Mouse (Mus musculus): ENCODE measurements around the gene Mpnd. TPM values are rescaled to one million over a fixed set of nuclear protein-coding genes. Genes with fewer than 3 reads are reported as not detected.

Mpnd gene
- polyA plus RNA-seq, 1 experiment from 2014 or later: 141 TPM

- Histone ChIP-seq H3K4me3 (ENCODE audit: low read depth, low read length) (peak overlapping the region; percentile 77), H3K36me3 (ENCODE audit: control insufficient read depth, insufficient read depth, low read length) (no peaks in the 10 kb centered on the region), H3K9me3 (ENCODE audit: control insufficient read depth, low read length) (no peaks in the 10 kb centered on the region), H3K27me3 (ENCODE audit: control insufficient read depth, insufficient read depth, low read length) (no peaks in the 10 kb centered on the region), H3K9ac (ENCODE audit: low read depth, low read length) (peak overlapping the region; percentile 87), H3K4me1 (replicated peaks; ENCODE audit: control insufficient read depth, insufficient read depth, low read length) (peaks cover 8% of the 10 kb centered on the region; the same call in 1 of the 2 replicates), H3K4me2 (replicated peaks; ENCODE audit: low read depth, low read length) (peak overlapping the region; percentile 94), H3K27ac (ENCODE audit: low read depth, low read length) (no peak overlapping the region)
- no peak for DNase-seq (ENCODE audit: low spot score)
- WGBS: 66% methylated on average over 14 of the region's 14 CpGs
- no peak for ATAC-seq (ENCODE audit: low FRiP score)
Measured at GRCm38 (mm10) chr17:56010255-56010654, 4.7 kb downstream of the Mpnd start.

DNA sequence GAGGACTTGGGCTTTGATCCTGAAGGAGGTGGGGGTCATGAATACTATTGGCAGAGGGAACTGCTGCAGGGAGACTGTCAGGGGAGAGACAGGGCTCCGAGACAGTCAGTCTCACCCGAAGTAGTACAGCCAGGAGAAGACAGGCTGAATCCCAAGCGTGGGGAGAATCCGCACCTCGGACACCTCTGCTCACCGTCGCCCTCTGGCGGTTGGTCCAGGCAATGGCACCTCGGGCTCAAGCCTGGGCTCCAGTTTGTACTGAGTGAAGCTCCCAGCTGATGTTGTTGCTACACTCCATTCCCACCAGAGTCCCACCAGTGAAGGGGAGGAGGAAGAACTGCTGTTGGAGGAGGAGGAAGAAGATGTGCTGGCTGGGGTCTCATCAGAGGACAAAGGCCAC lies 5.2 kb downstream of the Mpnd start:
- 0 out of 2 replicates have a peak, but pooled peaks cover under 1% of the 10 kb centered on the region for H3K36me3 ChIP-seq (ENCODE audit: control insufficient read depth, insufficient read depth, low read length)
- no peaks in the 10 kb centered on the region for H3K9me3 ChIP-seq (ENCODE audit: control insufficient read depth, low read length)
- 9% methylated on average over 9 of the region's 9 CpGs for whole genome bisulfite sequencing
- no peak overlapping the region; the same call in 1 of the 2 replicates for H3K9ac ChIP-seq (ENCODE audit: low read depth, low read length)
- H3K4me2 ChIP-seq (replicated peaks; ENCODE audit: low read depth, low read length): peak overlapping the region; percentile 94
- peaks cover 8% of the 10 kb centered on the region; the same call in 1 of the 2 replicates for H3K4me1 ChIP-seq (replicated peaks; ENCODE audit: control insufficient read depth, insufficient read depth, low read length)
- DNase-seq (ENCODE audit: low spot score) (peak; percentile 90), ATAC-seq (ENCODE audit: low FRiP score) (no peak)
- peak overlapping the region; percentile 77 for H3K4me3 ChIP-seq (ENCODE audit: low read depth, low read length)
- H3K27ac ChIP-seq (ENCODE audit: low read depth, low read length): no peak overlapping the region
- H3K27me3 ChIP-seq (ENCODE audit: control insufficient read depth, insufficient read depth, low read length): no peaks in the 10 kb centered on the region

GRCm38 (mm10) chr17:56011441-56011840 lies 5.9 kb downstream of the Mpnd start:
- Histone ChIP-seq H3K4me2 (replicated peaks; ENCODE audit: low read depth, low read length) (no peak overlapping the region), H3K9ac (ENCODE audit: low read depth, low read length) (no peak overlapping the region), H3K4me3 (ENCODE audit: low read depth, low read length) (no peak overlapping the region), H3K27ac (ENCODE audit: low read depth, low read length) (no peak overlapping the region), H3K27me3 (ENCODE audit: control insufficient read depth, insufficient read depth, low read length) (no peaks in the 10 kb centered on the region), H3K36me3 (ENCODE audit: control insufficient read depth, insufficient read depth, low read length) (0 out of 2 replicates have a peak, but pooled peaks cover 5% of the 10 kb centered on the region), H3K9me3 (ENCODE audit: control insufficient read depth, low read length) (no peaks in the 10 kb centered on the region), H3K4me1 (replicated peaks; ENCODE audit: control insufficient read depth, insufficient read depth, low read length) (peaks cover 8% of the 10 kb centered on the region; the same call in 1 of the 2 replicates)
- DNase-seq (ENCODE audit: low spot score) (no peak), ATAC-seq (ENCODE audit: low FRiP score) (no peak)
- WGBS: 89% methylated on average over 7 of the region's 7 CpGs

DNA sequence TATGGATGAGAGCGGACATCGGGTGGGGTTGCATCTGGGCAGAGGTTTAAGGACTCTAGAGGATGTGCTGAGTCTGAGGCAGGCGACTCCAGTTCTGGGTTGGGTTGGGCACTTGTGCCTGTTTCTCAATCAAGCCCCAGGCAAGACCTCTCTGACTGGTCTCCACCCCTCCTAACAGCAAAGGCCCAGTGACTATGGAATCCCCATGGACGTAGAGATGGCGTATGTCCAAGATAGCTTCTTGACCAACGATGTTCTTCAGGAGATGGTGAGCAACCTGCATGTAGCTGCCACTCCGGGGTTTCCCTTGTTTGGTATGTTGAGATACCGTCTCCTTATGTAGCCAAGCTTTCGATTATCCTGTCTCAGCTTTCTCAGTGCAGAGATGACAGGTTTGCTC lies 9.8 kb downstream of the Mpnd start:
- peaks cover 2% of the 10 kb centered on the region; the same call in 1 of the 2 replicates for H3K4me1 ChIP-seq (replicated peaks; ENCODE audit: control insufficient read depth, insufficient read depth, low read length)
- peaks cover 21% of the 10 kb centered on the region for H3K36me3 ChIP-seq (ENCODE audit: control insufficient read depth, insufficient read depth, low read length)
- H3K27me3 ChIP-seq (ENCODE audit: control insufficient read depth, insufficient read depth, low read length): no peaks in the 10 kb centered on the region
- H3K4me2 ChIP-seq (replicated peaks; ENCODE audit: low read depth, low read length): no peak overlapping the region
- ATAC-seq (ENCODE audit: low FRiP score): no peak
- no peak overlapping the region for H3K4me3 ChIP-seq (ENCODE audit: low read depth, low read length)
- H3K27ac ChIP-seq (ENCODE audit: low read depth, low read length): no peak overlapping the region
- 96% methylated on average over 9 of the region's 9 CpGs for WGBS
- H3K9me3 ChIP-seq (ENCODE audit: control insufficient read depth, low read length): no peaks in the 10 kb centered on the region
- no peak overlapping the region for H3K9ac ChIP-seq (ENCODE audit: low read depth, low read length)
- no peak for DNase-seq (ENCODE audit: low spot score)

- Histone ChIP-seq H3K9ac (ENCODE audit: low read depth, low read length) (no peak overlapping the region), H3K4me1 (replicated peaks; ENCODE audit: control insufficient read depth, insufficient read depth, low read length) (0 out of 2 replicates have a peak, but pooled peaks cover 2% of the 10 kb centered on the region), H3K4me3 (ENCODE audit: low read depth, low read length) (no peak overlapping the region), H3K36me3 (ENCODE audit: control insufficient read depth, insufficient read depth, low read length) (peaks cover 21% of the 10 kb centered on the region), H3K4me2 (replicated peaks; ENCODE audit: low read depth, low read length) (no peak overlapping the region), H3K27me3 (ENCODE audit: control insufficient read depth, insufficient read depth, low read length) (no peaks in the 10 kb centered on the region), H3K9me3 (ENCODE audit: control insufficient read depth, low read length) (no peaks in the 10 kb centered on the region), H3K27ac (ENCODE audit: low read depth, low read length) (no peak overlapping the region)
- DNase-seq (ENCODE audit: low spot score) (no peak), ATAC-seq (ENCODE audit: low FRiP score) (no peak)
- whole genome bisulfite sequencing: 88% methylated on average over 8 of the region's 8 CpGs
Measured at GRCm38 (mm10) chr17:56016382-56016781, 10.9 kb downstream of the Mpnd start.

DNA sequence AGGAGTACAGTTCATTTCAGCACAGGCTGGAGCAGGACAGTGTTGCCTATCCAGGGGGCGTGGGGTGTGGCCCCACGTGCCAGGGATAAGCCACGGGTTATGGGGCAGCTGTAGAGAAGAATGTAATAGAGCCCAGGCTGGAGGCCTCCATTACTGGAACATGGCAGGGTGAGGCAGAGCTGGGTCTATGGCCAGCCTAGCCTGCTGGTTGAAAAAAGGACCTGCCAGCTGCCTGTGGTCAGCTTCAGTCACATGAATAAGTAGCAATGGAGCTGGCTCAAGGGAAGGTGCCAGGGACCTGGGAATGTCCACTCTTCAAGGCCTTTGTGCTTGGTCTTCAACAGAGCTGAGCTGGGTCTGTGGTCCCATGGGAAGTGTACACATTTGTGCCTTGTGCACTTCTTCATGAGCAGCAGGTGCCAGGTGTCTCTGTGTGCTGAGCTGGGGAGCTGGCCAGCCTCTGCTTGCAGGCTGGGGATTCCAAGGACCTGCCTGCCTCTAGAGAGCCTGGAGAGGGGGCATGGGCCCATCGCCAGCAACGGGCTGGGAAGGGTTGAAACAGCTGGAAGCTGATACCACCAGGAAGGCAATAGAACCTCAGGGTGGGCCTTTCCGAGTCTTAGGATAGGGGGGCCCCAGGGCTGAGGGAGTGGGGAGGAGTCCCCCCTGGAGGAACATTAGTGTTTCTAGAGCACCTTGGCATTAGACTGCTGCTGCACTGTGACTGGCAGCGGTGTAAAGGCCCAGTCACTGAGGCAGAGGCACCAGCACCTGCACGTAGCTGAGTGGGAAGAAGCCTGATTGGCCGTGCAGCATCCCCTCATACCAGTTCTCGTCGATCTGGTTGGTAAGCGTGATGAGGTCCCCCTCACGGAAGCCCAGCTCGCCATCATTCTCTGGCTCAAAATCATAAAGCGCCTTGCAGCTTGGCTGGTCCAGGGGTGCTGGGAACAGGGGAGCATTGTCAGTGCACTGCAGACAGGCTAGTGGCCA lies 11.6 kb downstream of the Mpnd start:
- no peak for DNase-seq (ENCODE audit: low spot score)
- no peak overlapping the region for H3K27ac ChIP-seq (ENCODE audit: low read depth, low read length)
- H3K4me3 ChIP-seq (ENCODE audit: low read depth, low read length): no peak overlapping the region
- H3K36me3 ChIP-seq (ENCODE audit: control insufficient read depth, insufficient read depth, low read length): peaks cover 21% of the 10 kb centered on the region
- no peaks in the 10 kb centered on the region for H3K9me3 ChIP-seq (ENCODE audit: control insufficient read depth, low read length)
- no peak for ATAC-seq (ENCODE audit: low FRiP score)
- no peak overlapping the region for H3K4me2 ChIP-seq (replicated peaks; ENCODE audit: low read depth, low read length)
- H3K9ac ChIP-seq (ENCODE audit: low read depth, low read length): no peak overlapping the region
- no peaks in the 10 kb centered on the region for H3K4me1 ChIP-seq (replicated peaks; ENCODE audit: control insufficient read depth, insufficient read depth, low read length)
- WGBS: 86% methylated on average over 15 of the region's 15 CpGs
- no peaks in the 10 kb centered on the region for H3K27me3 ChIP-seq (ENCODE audit: control insufficient read depth, insufficient read depth, low read length)

GRCm38 (mm10) chr17:56017848-56018247 lies 12.3 kb downstream of the Mpnd start:
- Histone ChIP-seq H3K4me3 (ENCODE audit: low read depth, low read length) (no peak overlapping the region), H3K9me3 (ENCODE audit: control insufficient read depth, low read length) (no peaks in the 10 kb centered on the region), H3K27me3 (ENCODE audit: control insufficient read depth, insufficient read depth, low read length) (no peaks in the 10 kb centered on the region), H3K4me2 (replicated peaks; ENCODE audit: low read depth, low read length) (no peak overlapping the region), H3K9ac (ENCODE audit: low read depth, low read length) (no peak overlapping the region), H3K27ac (ENCODE audit: low read depth, low read length) (no peak overlapping the region), H3K4me1 (replicated peaks; ENCODE audit: control insufficient read depth, insufficient read depth, low read length) (peaks cover under 1% of the 10 kb centered on the region; the same call in 1 of the 2 replicates), H3K36me3 (ENCODE audit: control insufficient read depth, insufficient read depth, low read length) (peaks cover 21% of the 10 kb centered on the region)
- no peak for DNase-seq (ENCODE audit: low spot score)
- ATAC-seq (ENCODE audit: low FRiP score): 0 out of 2 replicates have a peak, but pooled peaks have one; percentile 2
- 85% methylated on average over 7 of the region's 7 CpGs for WGBS

DNA sequence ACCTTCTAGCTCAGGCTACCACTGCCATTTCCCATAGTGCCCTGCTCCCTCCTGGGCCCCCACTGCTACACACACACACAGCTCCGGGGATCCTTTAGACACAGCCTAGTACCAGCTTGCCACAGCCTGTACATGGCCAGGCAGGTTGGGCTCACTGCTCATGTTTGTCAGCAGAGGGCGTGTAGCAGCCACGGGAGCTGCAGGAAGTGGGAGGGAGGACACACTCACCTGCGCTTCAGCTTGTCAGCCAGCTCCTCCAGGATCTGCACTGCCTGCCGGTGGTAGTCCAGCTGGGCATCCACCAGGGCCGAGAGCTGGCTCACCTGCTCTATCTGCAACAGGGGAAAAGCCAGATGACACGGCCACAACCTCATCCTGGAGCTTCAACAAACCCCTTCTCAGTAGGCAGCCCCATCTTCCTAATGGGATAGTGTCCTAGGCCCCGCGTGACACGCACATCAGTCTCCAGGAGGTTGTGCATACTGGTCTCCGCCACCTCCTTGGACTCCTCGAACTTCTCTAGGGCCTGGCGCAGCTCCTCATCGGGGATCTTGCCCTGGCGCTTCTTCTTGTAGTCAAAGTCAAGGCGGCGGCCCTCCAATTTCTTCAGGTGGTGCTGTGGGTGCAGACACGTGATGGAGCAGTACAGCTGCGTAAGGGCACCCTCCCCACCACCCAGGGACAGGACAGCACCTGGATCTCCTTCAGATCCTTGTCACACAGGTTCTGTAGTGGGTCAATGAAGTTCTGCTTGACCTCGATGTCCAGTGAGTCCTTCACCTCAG lies 13.0 kb downstream of the Mpnd start:
- DNase-seq (ENCODE audit: low spot score): no peak
- H3K36me3 ChIP-seq (ENCODE audit: control insufficient read depth, insufficient read depth, low read length): peaks cover 21% of the 10 kb centered on the region

More for the DNA sequence above, 13.0 kb downstream of the Mpnd start:
- H3K9ac ChIP-seq (ENCODE audit: low read depth, low read length): no peak overlapping the region
- H3K27ac ChIP-seq (ENCODE audit: low read depth, low read length): no peak overlapping the region
- ATAC-seq (ENCODE audit: low FRiP score): peak; percentile 22; the same call in 1 of the 2 replicates
- WGBS: 77% methylated on average over 20 of the region's 20 CpGs
- H3K4me2 ChIP-seq (replicated peaks; ENCODE audit: low read depth, low read length): no peak overlapping the region
- peaks cover 3% of the 10 kb centered on the region; the same call in 1 of the 2 replicates for H3K4me1 ChIP-seq (replicated peaks; ENCODE audit: control insufficient read depth, insufficient read depth, low read length)
- no peaks in the 10 kb centered on the region for H3K27me3 ChIP-seq (ENCODE audit: control insufficient read depth, insufficient read depth, low read length)
- H3K9me3 ChIP-seq (ENCODE audit: control insufficient read depth, low read length): no peaks in the 10 kb centered on the region
- no peak overlapping the region for H3K4me3 ChIP-seq (ENCODE audit: low read depth, low read length)

Measured in hindbrain, embryonic 11.5 days (tissue).